Mouse (Mus musculus) C2C12 (cell line): ENCODE data around the gene Rgma.

ENCODE experiments used
- CEBPB ChIP-seq: IDR thresholded peaks from one replicate; pipeline ENCODE4 v1.6.1; 2011; ENCODE audit warnings: low read depth, mild to moderate bottlenecking, control low read depth, moderate library complexity
- CTCF ChIP-seq: IDR thresholded peaks from one replicate; pipeline ENCODE4 v1.5.1; 2011; ENCODE audit not compliant: control insufficient read depth, insufficient read depth, insufficient read length
- FOSL1 ChIP-seq: IDR thresholded peaks from one replicate; pipeline ENCODE4 v1.8.0; 2011; ENCODE audit warnings: mild to moderate bottlenecking, low read length; ENCODE audit not compliant: poor library complexity, insufficient read depth, severe bottlenecking
- MAX ChIP-seq: IDR thresholded peaks from one replicate; pipeline ENCODE4 v1.6.1; 2011; ENCODE audit warnings: mild to moderate bottlenecking, control low read depth
- MYOG ChIP-seq: IDR thresholded peaks from one replicate; pipeline ENCODE4 v1.6.1; 2011; ENCODE audit not compliant: control insufficient read depth, insufficient read length; ENCODE audit errors: extremely low read depth
- USF1 ChIP-seq: IDR thresholded peaks from one replicate; pipeline ENCODE4 v1.6.1; 2011; ENCODE audit warnings: low read depth, mild to moderate bottlenecking, control low read depth, moderate library complexity

GRCm38 (mm10) chr7:73356901-73357300, 18.4 kb upstream of the Rgma start:
- TF ChIP-seq CTCF (no peak), MAX (no peak), CEBPB (no peak), USF1 (no peak), MYOG (no peak), FOSL1 (no peak)
